Mouse (Mus musculus) frontal cortex, adult 2 months (tissue): ENCODE data around the gene Spon1. TPM values are rescaled to one million over a fixed set of nuclear protein-coding genes. Genes with fewer than 3 reads are reported as not detected.
A peak's percentile ranks its signal among the peaks of the same experiment; 100 is the strongest.

Experiments
- DNase-seq, 2 experiments: peaks; one replicate each; pipeline ENCODE4 v3.0.0; 2022; ENCODE audit warnings: low spot score in 1 of 2; ENCODE audit errors: extremely low spot score in 1 of 2
- polyA plus RNA-seq: library from polyadenylated mRNA; depleted of rRNA; stranded (reverse); fragments of >200 nt; gene quantifications from 2 replicates; pipeline ENCODE4 v1.2.3, GENCODE M21; 2012

Spon1 gene
- polyA plus RNA-seq, 1 experiment = 42.0 TPM

DNA sequence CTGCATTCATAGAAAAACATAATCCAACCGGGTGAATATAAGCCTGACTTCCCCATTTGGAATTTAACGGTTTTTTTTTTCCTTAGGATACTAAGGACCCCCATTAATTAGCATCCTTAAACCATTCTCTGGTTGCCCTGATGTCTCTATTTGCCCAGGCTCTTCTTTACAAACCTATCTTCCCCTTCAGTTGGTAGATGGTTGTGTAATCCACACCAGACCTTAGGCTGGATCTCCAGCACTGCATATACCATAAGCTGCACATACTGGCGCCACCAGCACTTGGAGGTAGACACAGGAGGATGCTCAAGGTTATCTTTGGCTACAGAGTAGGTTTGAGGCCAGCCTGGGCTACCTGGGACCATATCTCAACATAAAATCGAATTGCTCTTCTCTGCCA is 71.4 kb downstream of the Spon1 start:
- DNase-seq = no peak

DNA sequence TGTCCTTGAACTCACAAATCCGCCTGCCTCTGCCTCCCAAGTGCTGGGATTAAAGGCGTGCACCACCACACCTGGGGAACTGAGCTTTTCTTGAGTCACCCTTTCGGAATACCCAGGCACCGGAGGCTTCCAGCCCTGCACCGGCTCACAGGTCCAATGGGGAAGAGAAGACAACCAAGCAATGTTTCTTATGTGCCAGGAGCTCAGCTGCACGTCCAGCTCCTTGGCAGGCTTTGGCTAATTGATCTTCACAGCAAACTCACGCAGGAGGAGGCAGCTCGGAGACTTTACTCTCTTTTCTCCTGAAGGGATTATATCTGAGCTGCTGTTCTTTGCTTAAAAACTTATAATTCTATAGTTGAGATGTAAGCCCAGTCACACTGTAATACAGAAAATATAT is 73.6 kb downstream of the Spon1 start:
- DNase-seq = no peak

DNA sequence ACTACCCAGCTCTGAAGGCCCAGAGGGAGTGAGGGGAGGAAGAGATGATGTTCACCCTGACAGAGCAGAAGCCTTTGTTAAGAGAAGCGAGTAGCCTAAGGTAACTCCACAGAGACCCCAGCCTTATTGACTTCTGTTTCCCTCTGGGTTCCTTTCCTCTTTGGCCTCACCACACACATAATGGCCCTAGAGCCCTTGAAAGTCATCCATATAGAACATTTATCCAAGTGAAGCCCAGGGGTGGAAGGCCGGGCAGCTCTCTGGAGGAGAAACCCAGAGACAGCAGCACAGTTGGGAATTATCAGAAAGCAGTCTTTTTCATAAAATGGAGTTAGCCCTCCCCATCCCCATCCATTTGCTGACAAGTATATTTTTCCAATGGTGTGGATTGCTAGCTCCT is 75.7 kb downstream of the Spon1 start:
- DNase-seq = no peak

- DNase-seq = no peak
Measured at GRCm38 (mm10) chr7:113843150-113843549, 77.4 kb downstream of the Spon1 start.

- DNase-seq = no peak
Measured at GRCm38 (mm10) chr7:113845191-113845590, 79.4 kb downstream of the Spon1 start.

GRCm38 (mm10) chr7:113846553-113846952 is 80.8 kb downstream of the Spon1 start:
- no peak for DNase-seq

DNA sequence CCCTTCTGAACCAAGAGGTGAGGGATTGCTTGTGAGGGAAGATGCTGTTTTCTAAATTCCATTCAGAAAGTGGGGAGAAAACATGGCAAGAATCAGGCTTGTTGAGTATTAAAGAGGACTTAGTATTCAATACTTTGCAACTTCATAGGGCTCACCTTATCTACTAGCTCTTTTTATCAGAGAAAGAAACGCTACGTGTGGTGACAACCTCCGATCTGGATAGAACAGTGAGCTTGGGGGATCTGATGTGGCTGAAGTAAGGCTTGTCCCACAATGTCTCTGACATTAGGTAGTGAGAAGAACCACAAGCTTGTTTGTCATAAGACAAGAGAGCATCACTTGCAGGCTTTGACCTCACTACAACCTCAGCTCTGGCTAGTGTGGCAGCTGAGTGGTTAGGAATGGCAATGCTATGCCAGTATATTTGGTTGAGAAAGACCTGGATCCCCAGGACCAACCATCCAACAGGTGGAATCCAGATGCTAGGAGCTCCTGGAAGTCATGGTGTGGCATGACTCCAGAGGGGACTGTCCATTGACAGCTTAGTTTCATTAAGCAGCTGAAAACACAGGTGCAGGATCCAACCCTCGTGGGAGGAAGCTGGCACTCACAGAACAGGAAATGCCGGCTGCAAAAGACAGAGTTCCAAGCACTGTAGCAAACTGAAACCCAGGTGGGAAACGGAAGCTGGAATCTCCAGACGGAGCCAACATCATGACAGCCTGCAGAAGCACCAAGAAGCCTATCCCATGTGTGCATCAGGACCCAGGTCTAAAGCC is 81.4 kb downstream of the Spon1 start:
- no peak for DNase-seq

- no peak for DNase-seq
Measured at GRCm38 (mm10) chr7:113850389-113850788, 84.6 kb downstream of the Spon1 start.

- DNase-seq = peak in 1 of 2 experiments; percentile 49
Measured at GRCm38 (mm10) chr7:113855396-113855795, 89.6 kb downstream of the Spon1 start.

- no peak for DNase-seq
Measured at GRCm38 (mm10) chr7:113856067-113856466, 90.3 kb downstream of the Spon1 start.

- no peak for DNase-seq
Measured at GRCm38 (mm10) chr7:113859480-113859881, 93.7 kb downstream of the Spon1 start.

DNA sequence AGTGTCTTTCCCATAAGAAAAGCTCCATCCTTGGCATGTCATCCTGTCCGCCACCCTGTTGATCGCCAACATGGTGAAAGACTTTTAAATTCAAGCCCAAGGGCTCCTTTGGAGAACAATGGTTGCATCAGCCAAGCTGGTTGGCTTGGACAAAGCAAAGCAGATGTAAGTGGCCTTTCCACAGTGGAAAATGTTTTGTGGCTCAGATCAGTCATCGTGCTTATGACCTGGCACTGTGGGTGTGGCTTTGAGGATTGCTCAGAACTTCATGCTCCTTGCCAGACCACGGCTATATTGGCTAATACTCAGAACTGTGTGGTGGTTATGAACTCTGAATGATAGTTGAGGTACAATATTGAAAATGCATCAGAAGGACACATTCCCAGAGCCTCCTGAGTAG is 96.2 kb downstream of the Spon1 start:
- DNase-seq = no peak

- no peak for DNase-seq
Measured at GRCm38 (mm10) chr7:113872846-113873245, 107.0 kb downstream of the Spon1 start.

GRCm38 (mm10) chr7:113877451-113877850 is 111.7 kb downstream of the Spon1 start:
- no peak for DNase-seq

DNA sequence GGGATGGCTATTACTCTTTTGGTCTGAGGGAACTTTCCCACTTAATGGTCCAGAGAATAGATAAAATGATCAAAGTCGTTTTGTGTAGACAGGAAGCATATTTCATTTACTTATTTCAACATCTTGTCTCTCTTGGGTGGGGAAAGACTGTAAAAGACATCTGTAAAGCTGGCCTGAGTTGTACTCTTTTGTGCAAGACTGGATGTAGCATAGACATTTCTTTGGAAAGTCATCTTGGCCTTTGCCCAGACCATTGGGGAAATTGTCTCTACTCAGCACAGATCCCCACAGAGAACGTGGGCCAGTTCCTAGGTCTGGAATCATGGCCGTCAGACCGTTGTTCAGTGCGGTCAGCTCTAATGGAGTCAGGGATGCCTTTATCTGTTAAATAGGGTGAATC is 112.1 kb downstream of the Spon1 start:
- DNase-seq = no peak

GRCm38 (mm10) chr7:113879085-113879501 is 113.3 kb downstream of the Spon1 start:
- no peak for DNase-seq

DNA sequence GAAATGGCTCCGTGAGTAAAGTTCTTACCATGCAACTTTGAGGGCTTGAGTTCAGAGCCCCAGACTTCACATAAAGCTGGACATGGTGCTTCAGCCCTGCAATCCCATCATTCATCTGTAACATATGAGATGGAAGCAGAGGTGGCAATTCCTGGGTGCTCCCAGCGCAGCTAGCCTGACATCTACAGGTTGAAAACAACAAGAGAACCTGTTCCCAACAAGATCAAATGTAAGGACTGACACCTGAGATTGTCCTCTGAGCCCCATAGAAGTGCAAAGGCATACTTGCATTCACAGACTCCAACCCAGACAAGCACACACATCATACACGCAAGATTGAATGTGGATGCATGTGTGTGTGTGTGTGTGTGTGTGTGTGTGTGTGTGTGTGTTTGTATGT is 114.2 kb downstream of the Spon1 start:
- DNase-seq = no peak

GRCm38 (mm10) chr7:113890782-113891181 is 125.0 kb downstream of the Spon1 start:
- no peak for DNase-seq

GRCm38 (mm10) chr7:113891491-113891890 is 125.7 kb downstream of the Spon1 start:
- DNase-seq = no peak

DNA sequence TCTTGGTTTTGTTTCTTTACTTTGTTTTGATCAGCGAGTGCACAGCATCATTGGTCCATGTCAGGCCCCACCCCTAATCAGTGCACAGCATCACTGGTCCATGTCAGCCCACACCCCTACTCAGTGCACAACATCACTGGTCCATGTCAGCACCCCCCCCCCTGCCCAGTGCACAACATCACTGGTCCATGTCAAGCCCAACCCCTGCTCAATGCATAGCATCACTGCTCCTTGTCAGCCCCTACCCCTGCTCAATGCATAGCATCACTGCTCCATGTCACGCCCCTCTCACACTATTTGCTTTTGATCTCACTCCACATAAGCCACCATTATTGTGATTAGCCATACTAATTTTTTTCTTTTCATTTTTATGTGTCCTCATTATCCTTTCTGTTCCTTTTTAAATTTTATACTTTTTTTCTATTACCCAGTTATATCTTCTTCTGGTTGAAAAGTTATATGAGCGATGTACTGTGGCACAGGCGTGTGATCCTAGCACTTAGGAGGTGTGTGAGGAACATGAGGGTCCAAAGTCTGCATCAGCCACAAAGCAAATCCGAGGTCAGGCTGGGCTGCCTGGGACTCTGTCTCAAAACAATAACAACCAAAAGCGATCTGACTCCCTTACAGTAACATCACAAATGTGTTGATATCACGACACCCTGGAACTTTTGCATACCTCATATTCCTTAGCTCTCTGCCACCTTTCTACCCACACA is 128.3 kb downstream of the Spon1 start:
- DNase-seq = no peak

GRCm38 (mm10) chr7:113895266-113895665 is 129.5 kb downstream of the Spon1 start:
- no peak for DNase-seq

- no peak for DNase-seq
Measured at GRCm38 (mm10) chr7:113898388-113898787, 132.6 kb downstream of the Spon1 start.
